Mouse (Mus musculus): ENCODE measurements around the gene Zbtb3. TPM values are rescaled to one million over a fixed set of nuclear protein-coding genes. Genes with fewer than 3 reads are reported as not detected.

The Zbtb3 gene
- polyA plus RNA-seq, 1 experiment from 2014 or later, result 7.2 TPM

DNA sequence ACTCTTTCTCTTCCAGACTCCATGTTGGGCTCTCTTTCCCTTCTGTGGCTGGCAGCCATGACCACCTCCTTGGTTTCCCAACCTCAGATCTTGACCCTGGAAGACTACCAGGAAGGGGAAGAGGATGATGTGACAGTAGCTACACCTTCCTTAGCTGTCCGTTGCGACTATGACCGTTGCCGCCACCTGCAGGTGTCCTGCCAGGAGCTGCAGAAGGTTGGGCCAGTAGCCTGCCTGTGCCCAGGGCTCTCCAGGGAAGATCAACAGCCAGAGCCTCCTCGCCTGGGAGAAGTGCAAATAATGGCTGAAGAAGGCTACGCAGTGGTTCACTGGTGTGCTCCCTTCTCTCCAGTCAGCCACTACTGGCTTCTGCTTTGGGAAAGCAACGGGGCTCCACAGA, 49.3 kb downstream of the Zbtb3 start:
- 54% methylated on average over 7 of the region's 7 CpGs for WGBS
- no peak for ATAC-seq (ENCODE audit: low FRiP score, low read depth)
- H3K36me3 ChIP-seq, result peaks cover 25% of the 10 kb centered on the region
- no peak overlapping the region for H3K27ac ChIP-seq
- no peaks in the 10 kb centered on the region for H3K4me1 ChIP-seq
- H3K4me2 ChIP-seq (replicated peaks), result no peak overlapping the region
- H3K9ac ChIP-seq, result no peak overlapping the region
- no peaks in the 10 kb centered on the region for H3K9me3 ChIP-seq
- H3K27me3 ChIP-seq (replicated peaks), result no peaks in the 10 kb centered on the region; the same call in 1 of the 2 replicates
- no peak overlapping the region for H3K4me3 ChIP-seq

DNA sequence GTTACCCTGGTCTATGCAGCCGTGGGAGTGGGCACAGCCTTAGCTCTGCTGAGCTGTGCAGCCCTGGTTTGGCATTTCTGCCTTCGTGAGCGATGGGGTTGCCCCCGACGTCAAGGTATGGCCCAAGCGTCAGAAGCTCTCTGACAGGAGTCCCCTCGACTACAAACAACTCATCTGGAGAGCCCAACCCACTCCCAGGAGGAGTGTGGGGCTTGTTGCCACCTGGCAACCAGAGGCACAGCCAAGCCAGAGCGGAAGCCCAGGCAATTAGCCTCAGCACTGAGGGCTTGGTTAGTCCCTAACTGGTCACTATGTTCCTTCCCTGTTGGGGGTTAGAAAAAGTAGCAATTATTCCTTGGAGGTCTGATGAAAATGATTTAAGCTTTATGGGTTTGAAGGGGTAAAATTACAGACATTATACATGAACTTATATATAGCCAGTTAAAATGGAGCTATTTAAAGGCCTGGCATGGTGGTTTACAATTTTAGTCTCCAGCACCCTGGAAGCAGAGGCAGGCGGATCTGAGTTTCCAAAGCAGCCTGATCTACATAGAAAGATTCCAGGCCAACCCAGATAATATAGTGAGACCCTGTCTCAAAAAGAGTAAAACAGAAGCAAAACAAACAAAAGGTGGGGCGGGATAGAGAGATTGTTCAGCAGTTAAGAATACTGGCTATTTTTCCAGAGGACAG, 50.0 kb downstream of the Zbtb3 start:
- WGBS, result 63% methylated on average over 10 of the region's 10 CpGs
- no peak overlapping the region for H3K27ac ChIP-seq
- ATAC-seq (ENCODE audit: low FRiP score, low read depth), result no peak
- H3K9ac ChIP-seq, result no peak overlapping the region
- no peaks in the 10 kb centered on the region for H3K4me1 ChIP-seq
- H3K27me3 ChIP-seq (replicated peaks), result no peaks in the 10 kb centered on the region; the same call in 1 of the 2 replicates
- no peak overlapping the region for H3K4me3 ChIP-seq
- H3K36me3 ChIP-seq, result peaks cover 17% of the 10 kb centered on the region
- H3K4me2 ChIP-seq (replicated peaks), result no peak overlapping the region
- H3K9me3 ChIP-seq, result no peaks in the 10 kb centered on the region

DNA sequence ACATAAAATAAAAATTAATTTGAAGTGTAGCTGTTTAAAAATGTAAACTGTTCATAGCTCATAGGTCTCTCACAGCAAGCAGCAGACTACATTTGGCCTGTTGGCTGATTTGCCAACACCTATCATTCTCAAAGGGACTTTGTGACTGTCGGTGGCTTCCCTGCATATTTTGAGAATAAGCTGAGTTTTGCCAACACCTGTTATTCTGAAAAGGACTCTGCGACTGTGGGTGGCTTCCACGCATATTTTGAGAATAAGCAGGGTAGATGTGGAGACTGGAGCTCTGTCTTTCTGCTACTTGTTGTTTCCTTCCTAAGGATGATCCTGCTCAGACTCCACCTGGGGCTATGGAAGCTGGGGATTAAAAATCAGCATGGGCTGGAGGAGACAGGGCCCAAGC, 50.8 kb downstream of the Zbtb3 start:
- Histone ChIP-seq H3K27ac (no peak overlapping the region), H3K27me3 (replicated peaks) (no peaks in the 10 kb centered on the region; the same call in 1 of the 2 replicates), H3K4me1 (no peaks in the 10 kb centered on the region), H3K9ac (no peak overlapping the region), H3K4me2 (replicated peaks) (no peak overlapping the region), H3K4me3 (no peak overlapping the region), H3K36me3 (peaks cover 11% of the 10 kb centered on the region; the same call in 1 of the 2 replicates), H3K9me3 (no peaks in the 10 kb centered on the region)
- ATAC-seq (ENCODE audit: low FRiP score, low read depth), result no peak
- WGBS, result 82% methylated on average over 3 of the region's 3 CpGs

Other genes with a start within 250 kb of the Zbtb3 start
- gene Slc22a8, start 211.3 kb upstream of the Zbtb3 start, polyA plus RNA-seq (2016; fragmentation: Nextera tagmentation; extraction: Ambion mirVana), result 0.62 and 0.83 TPM in 2 replicates
- 2.0 and 2.5 TPM in 2 replicates for gene Slc22a6, start 184.5 kb upstream of the Zbtb3 start, polyA plus RNA-seq (2016; fragmentation: Nextera tagmentation; extraction: Ambion mirVana)
- 0.17 and 0.20 TPM in 2 replicates for gene Chrm1, start 138.8 kb upstream of the Zbtb3 start, polyA plus RNA-seq (2016; fragmentation: Nextera tagmentation; extraction: Ambion mirVana)
- gene Slc3a2, start 79.2 kb upstream of the Zbtb3 start, polyA plus RNA-seq (2016; fragmentation: Nextera tagmentation; extraction: Ambion mirVana), result 144 and 147 TPM in 2 replicates
- 83.5 and 85.1 TPM in 2 replicates for gene Wdr74, start 66.7 kb upstream of the Zbtb3 start, polyA plus RNA-seq (2016; fragmentation: Nextera tagmentation; extraction: Ambion mirVana)
- 2.3 and 3.6 TPM in 2 replicates for gene 1700092M07Rik, start 61.8 kb upstream of the Zbtb3 start, polyA plus RNA-seq (2016; fragmentation: Nextera tagmentation; extraction: Ambion mirVana)
- 129 TPM in 2 replicates for gene Stx5a, start 61.1 kb upstream of the Zbtb3 start, polyA plus RNA-seq (2016; fragmentation: Nextera tagmentation; extraction: Ambion mirVana)
- 186 and 216 TPM in 2 replicates for gene Nxf1, start 45.5 kb upstream of the Zbtb3 start, polyA plus RNA-seq (2016; fragmentation: Nextera tagmentation; extraction: Ambion mirVana)
- gene Tmem223, start 31.6 kb upstream of the Zbtb3 start, polyA plus RNA-seq (2016; fragmentation: Nextera tagmentation; extraction: Ambion mirVana), result 199 and 210 TPM in 2 replicates
- 37.2 and 39.0 TPM in 2 replicates for gene Tmem179b, start 28.1 kb upstream of the Zbtb3 start, polyA plus RNA-seq (2016; fragmentation: Nextera tagmentation; extraction: Ambion mirVana)
- gene Taf6l, start 16.1 kb upstream of the Zbtb3 start, polyA plus RNA-seq (2016; fragmentation: Nextera tagmentation; extraction: Ambion mirVana), result 29.9 and 34.4 TPM in 2 replicates
- 152 and 158 TPM in 2 replicates for gene Polr2g, start 4.0 kb upstream of the Zbtb3 start, polyA plus RNA-seq (2016; fragmentation: Nextera tagmentation; extraction: Ambion mirVana)
- 55.2 and 57.7 TPM in 2 replicates for gene Ttc9c, start 16.8 kb downstream of the Zbtb3 start, polyA plus RNA-seq (2016; fragmentation: Nextera tagmentation; extraction: Ambion mirVana)
- gene Hnrnpul2, start 17.5 kb downstream of the Zbtb3 start, polyA plus RNA-seq (2016; fragmentation: Nextera tagmentation; extraction: Ambion mirVana), result 5.7 and 7.5 TPM in 2 replicates
- gene AC129217.1, start 27.2 kb downstream of the Zbtb3 start, polyA plus RNA-seq (2016; fragmentation: Nextera tagmentation; extraction: Ambion mirVana), result 0.45 TPM in 1 of 2 replicates, not detected in the other
- 66.1 and 68.5 TPM in 2 replicates for gene Bscl2, start 34.9 kb downstream of the Zbtb3 start, polyA plus RNA-seq (2016; fragmentation: Nextera tagmentation; extraction: Ambion mirVana)
- 203 and 211 TPM in 2 replicates for gene Gng3, start 36.6 kb downstream of the Zbtb3 start, polyA plus RNA-seq (2016; fragmentation: Nextera tagmentation; extraction: Ambion mirVana)
- gene Lrrn4cl, start 48.2 kb downstream of the Zbtb3 start, polyA plus RNA-seq (2016; fragmentation: Nextera tagmentation; extraction: Ambion mirVana), result 0.47 and 0.56 TPM in 2 replicates
- 186 and 193 TPM in 2 replicates for gene Ubxn1, start 68.9 kb downstream of the Zbtb3 start, polyA plus RNA-seq (2016; fragmentation: Nextera tagmentation; extraction: Ambion mirVana)
- 62.2 and 66.0 TPM in 2 replicates for gene Uqcc3, start 78.4 kb downstream of the Zbtb3 start, polyA plus RNA-seq (2016; fragmentation: Nextera tagmentation; extraction: Ambion mirVana)
- gene Lbhd1, start 81.2 kb downstream of the Zbtb3 start, polyA plus RNA-seq (2016; fragmentation: Nextera tagmentation; extraction: Ambion mirVana), result 63.3 and 89.5 TPM in 2 replicates
- gene Gm49403, start 81.4 kb downstream of the Zbtb3 start, polyA plus RNA-seq (2016; fragmentation: Nextera tagmentation; extraction: Ambion mirVana), result not detected in 2 replicates
- gene 1810009A15Rik, start 86.3 kb downstream of the Zbtb3 start, polyA plus RNA-seq (2016; fragmentation: Nextera tagmentation; extraction: Ambion mirVana), result 82.0 and 98.5 TPM in 2 replicates
- not detected in 2 replicates for gene Gm49416, start 86.4 kb downstream of the Zbtb3 start, polyA plus RNA-seq (2016; fragmentation: Nextera tagmentation; extraction: Ambion mirVana)
- 43.6 and 47.3 TPM in 2 replicates for gene Ints5, start 90.5 kb downstream of the Zbtb3 start, polyA plus RNA-seq (2016; fragmentation: Nextera tagmentation; extraction: Ambion mirVana)
- 116 and 119 TPM in 2 replicates for gene Ganab, start 95.5 kb downstream of the Zbtb3 start, polyA plus RNA-seq (2016; fragmentation: Nextera tagmentation; extraction: Ambion mirVana)
- 84.2 and 91.5 TPM in 2 replicates for gene B3gat3, start 117.8 kb downstream of the Zbtb3 start, polyA plus RNA-seq (2016; fragmentation: Nextera tagmentation; extraction: Ambion mirVana)
- 2.1 and 2.3 TPM in 2 replicates for gene Rom1, start 126.8 kb downstream of the Zbtb3 start, polyA plus RNA-seq (2016; fragmentation: Nextera tagmentation; extraction: Ambion mirVana)
- gene Eml3, start 127.0 kb downstream of the Zbtb3 start, polyA plus RNA-seq (2016; fragmentation: Nextera tagmentation; extraction: Ambion mirVana), result 14.1 and 14.3 TPM in 2 replicates
- 175 and 177 TPM in 2 replicates for gene Mta2, start 139.3 kb downstream of the Zbtb3 start, polyA plus RNA-seq (2016; fragmentation: Nextera tagmentation; extraction: Ambion mirVana)
- gene Tut1, start 151.3 kb downstream of the Zbtb3 start, polyA plus RNA-seq (2016; fragmentation: Nextera tagmentation; extraction: Ambion mirVana), result 32.5 and 34.6 TPM in 2 replicates
- gene Eef1g, start 164.5 kb downstream of the Zbtb3 start, polyA plus RNA-seq (2016; fragmentation: Nextera tagmentation; extraction: Ambion mirVana), result 360 and 361 TPM in 2 replicates
- 5.0 and 6.3 TPM in 2 replicates for gene Ahnak, start 186.7 kb downstream of the Zbtb3 start, polyA plus RNA-seq (2016; fragmentation: Nextera tagmentation; extraction: Ambion mirVana)